Mouse (Mus musculus) gastrocnemius, adult 8-10 months (tissue): ENCODE data around the gene Pwwp2b. TPM values are rescaled to one million over a fixed set of nuclear protein-coding genes. Genes with fewer than 3 reads are reported as not detected.

Experiments
- DNase-seq, 2 experiments: peaks; one replicate each; pipeline ENCODE4 v3.0.0; 2022; ENCODE audit warnings: low spot score in 2 of 2
- total RNA-seq, 4 experiments: library from RNA; stranded (reverse); gene quantifications; 2 replicates each; pipeline ENCODE4 v1.2.4; 2022

The Pwwp2b gene
- total RNA-seq, 4 experiments from 2014 or later, result 3.6 to 5.5 (median 3.6) TPM

DNA sequence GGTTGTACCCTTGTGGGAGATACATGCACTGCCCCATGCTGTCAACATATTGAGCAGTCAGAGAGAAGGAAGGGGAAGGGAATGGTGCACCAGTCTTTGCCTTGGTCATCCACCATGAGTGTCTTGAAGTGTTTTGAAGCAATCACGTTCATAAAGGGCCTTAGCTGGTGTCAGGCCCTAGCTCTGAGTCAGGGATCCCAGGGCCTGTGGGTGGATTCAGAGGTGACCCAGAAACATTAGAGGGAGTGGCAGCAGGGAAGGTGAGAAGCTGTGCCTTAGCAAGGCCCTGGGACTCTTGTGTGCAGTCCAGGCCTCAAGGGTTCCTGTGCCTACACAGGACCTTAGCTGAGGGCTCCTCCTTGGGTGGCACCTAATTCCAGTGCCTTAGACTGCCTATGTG is 24.2 kb upstream of the Pwwp2b start:
- no peak for DNase-seq

DNA sequence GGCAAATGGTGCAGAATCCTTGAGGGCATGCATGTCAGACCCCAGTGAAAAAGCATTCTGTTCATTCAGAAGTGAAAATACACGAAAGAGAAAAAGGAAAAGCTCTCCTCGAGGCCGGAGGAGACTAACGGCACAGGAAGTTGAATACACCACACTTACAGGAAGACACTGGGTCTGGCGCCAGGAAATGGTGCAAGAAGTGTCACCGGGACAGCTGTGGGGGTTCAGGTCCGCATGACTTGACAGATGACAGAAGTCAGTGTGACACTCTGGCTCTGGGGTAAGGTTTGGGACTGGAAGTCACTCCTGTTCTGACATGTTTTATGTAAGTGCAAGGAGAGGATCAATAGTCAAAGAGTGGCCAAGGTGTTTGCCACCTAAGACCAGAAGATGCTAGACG is 23.6 kb upstream of the Pwwp2b start:
- no peak for DNase-seq

DNA sequence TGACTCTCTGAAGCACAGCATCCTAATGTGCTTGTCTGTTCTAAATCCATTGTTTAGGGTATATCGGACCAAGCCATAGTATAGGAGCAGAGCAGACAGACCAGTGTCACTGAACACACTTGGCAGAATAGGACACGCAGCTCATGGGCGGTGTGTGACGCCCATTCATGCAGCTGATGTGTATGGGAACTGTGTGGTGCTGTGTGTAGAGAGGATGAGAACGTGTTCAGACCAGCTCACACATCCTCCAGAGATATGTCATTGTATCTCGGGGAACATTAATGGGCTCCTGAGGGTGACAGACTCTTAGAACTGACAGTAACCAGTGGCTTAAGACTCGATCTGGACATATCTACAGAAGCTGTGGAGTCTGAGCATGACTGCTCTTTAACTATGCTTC is 21.9 kb upstream of the Pwwp2b start:
- DNase-seq, result no peak

DNA sequence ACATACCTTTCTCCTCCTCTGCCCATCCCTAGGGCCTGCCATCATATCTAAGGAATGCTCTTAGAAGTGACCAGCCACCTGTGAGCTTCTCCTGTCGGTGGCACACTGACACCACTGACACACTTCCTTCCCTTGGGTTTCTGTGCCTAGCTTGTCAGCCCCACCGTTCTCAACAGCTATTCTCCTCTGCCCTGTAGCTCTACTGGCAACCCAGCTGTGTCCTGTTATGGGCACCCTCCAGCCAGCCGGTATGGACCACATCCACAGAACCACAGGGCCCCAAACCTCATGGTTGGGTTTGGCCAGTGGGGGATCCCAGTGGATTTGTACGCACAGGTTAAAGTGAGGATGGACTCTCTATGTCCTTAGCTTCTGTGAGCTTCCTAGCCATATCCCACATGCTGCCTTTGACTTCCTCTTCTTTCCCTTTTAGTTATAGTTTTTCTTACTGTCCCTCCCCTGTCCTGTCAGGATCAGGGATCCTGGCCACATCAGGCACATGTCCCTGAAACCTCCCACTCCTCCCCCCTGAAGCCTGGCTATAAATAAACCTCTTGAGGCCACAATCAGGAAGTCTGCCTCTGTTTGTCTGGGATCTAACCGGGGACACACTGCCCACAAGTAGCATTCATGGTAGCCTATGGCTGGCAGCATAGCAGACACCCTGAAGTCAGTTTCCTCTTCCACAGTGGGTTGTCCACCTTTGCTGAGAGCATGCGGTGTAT is 19.7 kb upstream of the Pwwp2b start:
- DNase-seq, result no peak

DNA sequence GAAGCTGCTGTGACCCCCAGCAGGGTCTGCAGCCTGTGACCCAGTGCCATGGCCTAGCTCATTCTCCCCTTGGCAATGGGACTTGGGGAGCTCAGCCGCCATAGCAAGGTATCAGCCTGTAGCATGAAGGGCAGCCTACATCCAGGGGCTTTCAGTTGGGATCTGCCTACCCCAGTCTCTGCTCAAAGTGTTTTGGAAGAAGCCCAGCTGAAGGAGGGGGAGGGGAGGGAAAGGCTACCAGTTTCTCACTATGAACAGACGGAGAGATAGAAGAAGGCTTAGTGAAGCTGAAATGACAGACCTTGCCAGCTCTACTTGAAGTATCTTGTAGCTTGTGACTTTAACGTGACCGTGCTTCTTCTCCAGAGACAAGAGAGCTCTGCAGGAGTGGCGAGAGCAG is 18.4 kb upstream of the Pwwp2b start:
- no peak for DNase-seq

DNA sequence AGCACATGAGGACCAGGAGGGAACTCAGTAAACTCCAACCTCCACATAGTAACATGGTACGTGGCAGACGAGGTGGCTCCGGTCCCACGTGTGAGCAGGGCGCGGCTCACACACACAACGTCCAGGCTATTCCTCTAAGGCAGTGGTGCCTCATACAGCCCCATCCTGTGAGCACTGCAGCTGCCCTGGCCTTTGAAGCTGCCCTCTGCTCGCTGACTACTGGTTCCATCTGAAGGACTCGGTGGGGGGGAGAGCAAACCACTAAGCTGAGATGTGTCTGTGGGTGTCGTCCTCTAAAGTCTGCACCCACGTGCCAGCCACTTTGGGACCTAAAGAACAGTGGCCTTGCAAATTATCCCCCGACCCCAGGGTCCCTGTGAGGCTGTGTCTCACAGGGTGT is 18.0 kb upstream of the Pwwp2b start:
- DNase-seq, result no peak

DNA sequence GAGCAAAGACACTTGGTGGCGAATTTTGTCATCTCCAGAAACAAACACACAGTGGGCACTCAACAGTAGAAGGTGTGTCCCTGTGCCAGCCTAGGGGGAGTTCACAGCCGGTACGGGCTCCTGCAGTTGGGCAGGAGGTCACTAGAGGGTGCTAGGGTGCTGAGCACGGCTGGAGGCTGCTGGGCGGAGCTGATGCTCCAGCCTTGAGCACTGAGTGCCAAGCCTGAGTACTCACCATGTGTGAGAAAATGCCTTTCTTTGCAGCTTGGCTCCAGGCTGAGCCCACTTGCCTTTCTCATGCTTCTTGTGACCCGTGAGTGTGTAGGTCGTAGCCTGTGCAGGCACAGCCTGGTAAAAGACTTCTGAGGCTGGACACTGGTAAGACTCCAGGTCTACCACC is 14.6 kb upstream of the Pwwp2b start:
- peak; percentile 74 to 81 for DNase-seq

DNA sequence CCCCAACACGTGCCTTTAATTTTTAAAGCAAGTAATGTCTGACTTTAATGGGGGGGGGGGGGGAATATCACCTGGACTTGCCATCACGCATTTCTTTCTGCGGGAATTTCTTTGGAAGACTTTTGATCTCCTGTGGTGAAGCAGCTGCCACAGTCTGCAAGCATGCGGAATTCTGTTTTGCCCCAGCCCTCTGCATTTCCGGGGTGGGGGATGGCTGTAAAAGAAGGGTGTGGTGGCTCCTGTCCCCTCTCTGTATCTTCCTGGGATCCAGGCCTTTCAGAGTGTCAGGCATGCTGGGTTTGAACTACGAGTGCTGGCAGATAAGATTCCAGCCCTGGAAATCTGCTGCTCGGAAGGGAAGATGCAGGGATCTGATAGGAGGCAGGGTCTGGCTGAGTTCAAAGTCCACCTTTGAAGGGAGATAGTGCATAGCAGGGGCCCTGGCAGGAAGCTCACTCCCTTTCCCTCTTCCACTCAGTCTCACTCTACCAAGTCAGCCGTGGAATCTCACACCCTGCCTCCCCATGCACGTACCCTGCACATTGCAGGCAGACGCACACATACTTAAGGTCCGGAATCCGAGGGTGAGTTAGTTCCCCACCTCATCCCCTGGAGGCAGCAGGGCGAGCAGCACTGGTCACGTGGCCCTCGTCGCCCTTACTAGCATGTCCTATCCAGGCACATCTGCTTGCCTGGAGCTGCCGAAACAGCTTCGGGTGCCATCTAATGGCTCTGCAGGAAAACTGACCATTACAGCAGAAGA is 13.7 kb upstream of the Pwwp2b start:
- peak in 1 of 2 experiments; percentile 25 for DNase-seq

DNA sequence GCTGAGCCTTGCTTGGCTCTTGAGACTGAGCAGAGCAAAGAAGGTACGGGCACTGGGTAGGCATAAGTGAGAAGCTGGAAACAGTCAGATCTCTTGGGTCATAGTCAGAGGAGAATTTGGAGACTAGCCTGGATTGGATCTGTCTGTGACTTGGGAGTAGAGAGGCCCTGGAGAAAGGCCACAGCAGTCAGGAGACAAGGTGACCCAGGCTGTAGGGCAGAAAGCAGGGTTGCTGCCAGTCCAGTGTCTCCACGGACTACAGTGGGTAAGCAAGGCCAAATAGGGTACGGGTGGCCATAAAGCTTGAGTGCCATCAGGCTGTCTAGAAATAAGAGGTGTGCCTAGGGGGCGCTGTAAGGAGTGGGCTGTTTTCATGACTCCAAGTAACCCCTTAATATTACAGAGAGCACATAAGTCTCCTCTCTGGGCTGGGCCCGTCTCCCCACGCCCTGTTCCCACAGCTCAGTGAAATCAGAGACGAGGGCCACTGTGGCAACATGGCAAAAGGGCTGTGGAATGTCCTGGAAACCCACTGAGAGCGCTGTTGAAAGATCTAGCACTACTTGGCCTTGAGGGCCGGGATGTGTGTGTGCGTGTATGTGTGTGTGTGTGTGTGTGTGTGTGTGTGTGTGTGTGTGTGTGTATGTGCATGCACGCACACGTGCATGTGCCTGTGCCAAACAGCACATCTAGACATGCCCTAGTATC is 12.5 kb upstream of the Pwwp2b start:
- peak in 1 of 2 experiments; percentile 42 for DNase-seq

DNA sequence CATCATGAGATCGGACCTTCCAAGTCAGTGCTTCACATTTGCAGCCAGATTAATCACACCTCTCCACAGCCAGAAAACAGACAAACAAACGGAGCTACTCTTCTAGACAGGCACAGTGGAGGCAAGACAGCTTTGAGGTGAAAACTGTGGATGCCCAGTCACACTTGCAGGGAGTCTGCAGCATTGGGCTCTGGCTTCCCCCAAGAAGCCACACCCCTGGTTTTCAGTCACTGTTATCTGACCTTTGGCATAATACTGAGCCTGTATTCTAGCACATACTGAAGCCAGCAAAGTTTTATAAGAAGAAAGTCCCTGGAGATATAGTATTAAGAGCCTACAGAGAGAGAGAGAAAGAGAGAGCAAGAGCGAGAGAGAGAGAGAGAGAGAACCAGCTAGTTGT is 8.8 kb upstream of the Pwwp2b start:
- DNase-seq, result no peak

DNA sequence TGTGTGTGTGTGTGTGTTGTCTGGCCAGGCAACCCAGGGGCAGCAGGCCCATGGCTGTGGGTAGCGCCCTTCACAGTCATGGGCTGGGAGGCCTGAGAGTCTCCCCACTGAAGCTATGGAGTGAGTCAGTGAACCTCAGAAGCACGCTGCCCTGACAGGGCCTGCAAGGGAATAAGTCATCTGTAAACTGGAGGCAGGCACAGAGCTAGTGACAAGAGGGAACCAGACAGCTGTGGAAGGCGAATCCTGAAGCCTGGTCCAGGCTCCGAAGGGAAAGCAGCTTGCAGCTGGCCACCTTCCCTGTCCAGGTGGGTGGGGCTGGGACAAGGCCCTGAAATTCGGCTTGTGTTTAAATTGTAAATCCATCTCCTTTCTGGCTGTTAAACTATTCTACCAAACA is 2.2 kb upstream of the Pwwp2b start:
- DNase-seq, result no peak

DNA sequence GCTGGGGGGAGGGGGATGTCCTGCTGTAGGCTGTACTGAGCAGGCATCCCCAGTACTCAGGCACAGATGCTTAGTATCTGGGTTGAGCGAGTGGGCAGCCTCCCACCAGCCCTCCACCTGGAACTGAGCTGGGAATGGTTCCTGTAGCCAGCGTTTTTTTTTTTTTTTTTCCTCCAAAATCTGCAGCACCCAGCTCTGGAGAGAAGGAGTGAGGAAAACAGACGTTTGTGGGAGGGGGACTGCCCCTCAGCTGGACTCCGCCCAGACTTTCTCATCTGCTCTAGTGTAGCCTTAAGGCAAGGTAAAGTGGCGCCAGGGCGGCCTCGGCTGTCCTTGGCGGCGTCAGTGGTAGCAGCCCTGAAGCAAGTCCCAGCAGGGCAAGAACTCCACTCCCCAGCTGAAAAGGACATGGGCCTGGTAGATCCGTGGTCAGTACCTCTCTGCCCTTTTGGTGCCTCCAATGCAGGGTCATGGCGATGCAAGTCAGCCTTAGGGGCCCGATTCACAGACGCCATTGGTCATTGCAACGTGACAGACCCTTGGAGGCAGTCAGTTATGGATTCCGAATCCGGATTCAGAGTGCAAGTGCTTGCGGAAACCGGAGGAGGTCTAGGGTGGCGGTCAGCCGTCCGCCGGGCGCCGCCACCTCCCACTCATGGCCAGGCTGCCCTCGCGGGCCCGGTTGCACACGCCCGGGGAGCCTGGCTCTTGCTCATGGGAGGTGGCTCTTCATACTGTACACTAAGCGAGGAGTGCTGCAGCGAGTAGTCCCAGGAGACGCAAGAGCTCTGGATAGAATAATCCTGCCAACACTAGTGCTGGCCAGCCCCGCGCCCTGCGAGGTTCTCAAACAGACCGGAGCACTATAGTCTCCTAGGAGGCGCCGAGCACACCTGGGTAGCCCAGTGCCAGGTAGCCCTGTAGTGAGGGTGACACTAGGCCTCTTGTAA is 1.1 kb upstream of the Pwwp2b start:
- peak; percentile 45 to 49 for DNase-seq

DNA sequence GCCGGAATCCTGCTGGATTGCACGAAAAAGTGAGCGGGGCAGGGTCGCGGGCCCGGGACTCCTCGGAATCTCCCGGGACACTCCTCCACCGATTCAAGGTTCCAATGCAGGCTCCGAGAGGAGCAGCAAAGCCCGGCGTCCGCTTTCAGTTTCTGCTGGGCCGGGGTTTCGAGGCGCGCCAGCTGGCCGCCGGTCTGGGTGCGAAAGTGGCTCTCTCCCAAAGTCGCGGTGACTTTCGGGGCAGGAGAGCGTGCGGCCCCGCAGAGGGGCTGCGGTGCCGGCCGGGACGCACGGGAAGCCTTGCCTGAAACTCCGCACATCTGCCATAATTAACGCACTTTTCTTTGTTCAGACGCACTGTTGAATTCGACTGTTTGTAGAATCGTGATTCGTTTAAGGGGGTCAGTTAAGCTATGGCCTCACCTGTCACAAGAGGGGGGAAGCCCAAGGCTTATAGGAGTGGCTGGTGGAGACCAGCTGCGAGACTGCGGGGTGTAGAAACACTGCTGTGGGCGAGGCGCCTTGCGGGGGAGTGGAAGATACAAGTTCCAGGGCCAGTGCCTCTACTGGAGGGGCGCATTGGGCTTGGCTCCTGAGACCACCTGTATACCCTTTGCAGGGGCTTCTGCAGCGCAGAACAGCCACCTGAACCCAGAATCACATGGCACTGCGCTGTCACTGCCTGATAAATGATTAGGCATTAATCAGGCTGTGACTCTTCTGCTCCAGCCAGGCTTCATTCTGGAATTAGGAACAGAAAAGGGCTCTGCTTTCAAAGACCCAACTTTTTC is 528 bp downstream of the Pwwp2b start:
- peak in 1 of 2 experiments; percentile 25 for DNase-seq

DNA sequence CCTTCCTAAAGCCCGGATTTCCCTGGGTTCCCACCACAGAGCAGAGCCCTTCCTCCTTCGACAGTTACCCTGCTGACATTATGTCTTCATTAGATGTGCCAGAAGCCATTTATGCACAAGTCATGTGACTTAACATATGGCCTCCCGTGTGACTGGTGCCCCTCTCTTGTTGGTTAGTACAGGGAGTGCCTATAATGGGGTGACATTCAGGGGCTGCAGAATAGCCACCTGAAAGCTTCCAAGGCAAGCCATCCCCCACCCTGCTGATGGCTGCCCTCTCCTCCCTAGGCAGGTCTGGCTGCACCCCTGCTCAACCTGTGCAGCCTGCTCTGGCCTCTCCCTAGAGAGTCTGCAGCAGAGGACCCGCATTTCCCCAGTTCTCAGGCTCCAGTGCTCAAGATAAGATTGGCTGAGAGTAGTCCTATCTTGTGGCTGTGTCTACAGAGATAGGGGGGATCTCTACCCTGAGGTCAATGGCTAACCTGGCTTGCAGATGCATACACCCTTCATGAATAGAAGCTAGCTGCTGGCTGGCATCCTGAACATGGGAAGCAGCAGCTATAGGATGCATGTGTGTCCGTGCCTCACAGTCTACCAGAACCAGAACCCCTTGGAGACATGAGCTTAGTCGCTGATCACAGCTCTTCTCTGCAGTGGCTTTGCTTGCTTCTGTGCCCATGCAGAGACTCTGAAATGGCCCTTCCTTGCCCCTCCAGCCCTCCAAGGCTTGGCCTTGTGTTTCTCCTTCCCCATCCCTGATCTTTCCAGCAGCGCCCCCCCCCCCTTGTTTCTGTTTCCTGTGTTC is 1.3 kb downstream of the Pwwp2b start:
- no peak for DNase-seq

DNA sequence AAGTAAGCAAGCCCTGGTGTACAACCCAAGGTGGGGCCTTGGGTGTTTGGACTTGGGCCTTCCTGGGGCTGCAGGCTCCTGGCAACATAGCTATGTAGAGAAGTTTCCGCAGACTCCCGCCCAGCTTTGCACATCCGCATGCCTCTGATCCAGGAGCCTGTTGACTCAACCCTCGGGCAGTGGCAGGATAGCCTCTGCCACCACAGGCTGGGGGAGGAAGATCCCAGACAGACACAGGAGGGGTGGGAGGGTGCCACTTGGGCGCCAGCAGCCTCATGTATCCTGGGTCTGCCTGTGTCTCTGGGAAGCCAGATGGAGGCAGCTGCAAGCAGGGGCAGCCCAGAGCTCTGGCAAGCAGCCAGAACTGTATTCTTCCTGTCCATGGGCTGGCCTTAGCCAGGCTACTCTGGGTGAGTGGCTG is 3.6 kb downstream of the Pwwp2b start:
- peak in 1 of 2 experiments; percentile 34 for DNase-seq

DNA sequence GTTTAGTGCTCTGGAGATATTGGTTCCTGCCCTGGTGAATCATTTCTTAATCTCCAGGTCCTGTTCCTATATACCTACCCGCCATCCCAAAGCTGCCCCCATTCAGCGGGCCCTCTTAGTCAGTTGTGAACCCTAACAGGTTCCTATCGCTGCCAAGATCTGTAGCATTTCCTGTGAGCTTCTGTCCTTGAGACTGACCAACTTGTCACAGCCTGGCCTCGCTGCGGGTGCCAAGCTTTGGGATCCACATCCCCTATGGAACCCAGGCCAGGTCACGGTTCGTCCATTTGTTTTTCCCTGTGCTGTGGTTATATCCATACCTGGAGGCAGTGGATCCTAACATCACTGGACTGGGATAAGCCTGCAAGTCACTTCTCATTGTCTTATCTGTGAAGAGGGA is 4.3 kb downstream of the Pwwp2b start:
- no peak for DNase-seq

DNA sequence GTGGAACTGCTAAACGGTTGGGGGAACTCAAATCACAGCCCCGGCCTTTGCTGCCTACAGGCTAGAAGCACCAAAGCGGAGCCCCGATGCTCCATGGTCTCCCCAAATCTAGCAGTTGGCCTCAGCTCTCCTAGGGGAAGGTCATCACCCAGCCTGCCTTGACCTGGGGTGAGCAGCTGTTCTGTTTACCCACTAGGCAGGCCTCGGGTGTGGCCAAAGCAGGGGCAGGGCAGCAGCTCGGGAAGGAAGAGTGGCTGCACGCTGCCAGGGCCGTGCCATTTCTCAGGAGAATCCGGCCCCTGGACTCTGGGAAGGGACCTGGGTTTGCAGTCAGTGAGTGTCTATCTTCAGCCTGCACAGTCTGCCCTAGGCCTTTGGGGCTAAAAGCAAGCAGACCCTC is 4.7 kb downstream of the Pwwp2b start:
- DNase-seq, result no peak

DNA sequence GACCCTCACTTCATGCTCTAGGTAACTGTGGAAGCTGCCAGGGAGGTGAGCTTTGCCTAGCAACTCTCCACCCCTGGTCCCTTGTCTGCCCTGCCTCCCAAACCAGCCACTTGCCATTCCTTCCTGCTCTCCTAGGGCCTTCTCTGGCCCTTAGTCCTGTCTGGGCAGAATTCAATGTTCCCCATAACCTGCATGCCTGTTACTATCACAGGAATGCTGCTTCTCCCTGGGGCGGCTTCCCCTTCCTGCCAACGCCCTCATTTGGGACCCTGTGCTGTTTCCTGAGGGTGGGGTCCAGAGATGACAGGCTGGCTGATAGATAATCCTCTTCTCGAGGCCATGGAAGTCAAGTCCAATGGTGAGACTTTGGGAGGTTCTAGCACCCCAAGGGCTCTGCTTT is 5.2 kb downstream of the Pwwp2b start:
- DNase-seq, result no peak

DNA sequence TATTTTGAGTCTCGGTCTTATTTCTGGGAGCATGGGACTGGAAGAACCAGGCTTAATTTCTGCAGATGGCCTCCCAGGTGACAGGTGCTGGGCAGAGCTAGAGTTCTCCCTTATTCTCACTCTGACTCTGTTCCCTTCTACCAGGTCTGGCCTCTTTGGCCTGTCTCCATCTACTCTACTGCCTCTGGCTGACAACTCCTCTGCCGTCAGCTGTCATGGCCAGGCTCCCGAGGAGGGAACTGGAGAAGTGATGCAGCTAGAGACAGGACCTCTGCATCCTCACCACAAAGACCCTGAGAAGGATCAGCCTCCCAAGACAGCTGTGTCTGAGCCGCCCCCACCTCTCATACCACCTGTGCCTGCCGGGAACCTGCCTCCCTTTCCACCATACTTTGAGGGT is 6.3 kb downstream of the Pwwp2b start:
- DNase-seq, result peak in 1 of 2 experiments; percentile 48
